Mouse (Mus musculus) intestine, embryonic 15.5 days (tissue): ENCODE data around the gene Hoxc5. TPM values are rescaled to one million over a fixed set of nuclear protein-coding genes. Genes with fewer than 3 reads are reported as not detected.

ENCODE experiments used
- ATAC-seq: fragments of 200-750 bp; cut with Nextera tagmentation; 2 replicates; pipeline ENCODE4 v1.8.0; 2017; ENCODE audit warnings: moderate TSS enrichment, moderate library complexity
- H3K27ac ChIP-seq: fragments of 300-500 bp; sonication (generic); 2 replicates; pipeline ENCODE4 v1.5.1; 2015; ENCODE audit warnings: mild to moderate bottlenecking, inconsistent platforms
- H3K27me3 ChIP-seq: fragments of 300-500 bp; sonication (generic); replicated peaks from 2 replicates; pipeline ENCODE4 v1.6.1; 2015; ENCODE audit warnings: inconsistent platforms
- H3K36me3 ChIP-seq: fragments of 300-500 bp; sonication (generic); 2 replicates; pipeline ENCODE4 v1.6.1; 2015; ENCODE audit warnings: inconsistent platforms
- H3K4me1 ChIP-seq: fragments of 300-500 bp; sonication (generic); replicated peaks from 2 replicates; pipeline ENCODE4 v1.6.1; 2015; ENCODE audit warnings: inconsistent platforms
- H3K4me2 ChIP-seq: fragments of 300-500 bp; sonication (generic); replicated peaks from 2 replicates; pipeline ENCODE4 v1.6.1; 2015; ENCODE audit warnings: mild to moderate bottlenecking, inconsistent platforms
- H3K4me3 ChIP-seq: fragments of 300-500 bp; sonication (generic); replicated peaks from 2 replicates; pipeline ENCODE4 v1.5.1; 2015; ENCODE audit warnings: inconsistent platforms
- H3K9ac ChIP-seq: fragments of 300-500 bp; sonication (generic); 2 replicates; pipeline ENCODE4 v1.6.1; 2015; ENCODE audit warnings: inconsistent platforms
- H3K9me3 ChIP-seq: fragments of 300-500 bp; sonication (generic); 2 replicates; pipeline ENCODE4 v1.6.1; 2016; ENCODE audit warnings: inconsistent platforms
- WGBS: fragments of 180-500 bp; shearing (Covaris S2); methylation state at CpG from one replicate; pipeline ENCODE4 v1.1.7; 2015; 5-methylcytosine and 5-hydroxymethylcytosine counted together
- polyA plus RNA-seq: library from polyadenylated mRNA; unstranded; fragments of >200 nt; fragmentation: Nextera tagmentation; extraction: Ambion mirVana; gene quantifications from 2 replicates; pipeline ENCODE4 v1.2.1, GENCODE M21; 2015

Gene Hoxc5
- polyA plus RNA-seq, 1 experiment from 2014 or later: 10.1 TPM

GRCm38 (mm10) chr15:102975688-102976111, 8.5 kb downstream of the Hoxc5 start:
- Histone ChIP-seq H3K27me3 (peaks cover 95% of the 10 kb centered on the region), H3K9ac (no peak overlapping the region), H3K4me1 (no peaks in the 10 kb centered on the region), H3K4me2 (peak overlapping the region; percentile 3), H3K27ac (no peak overlapping the region), H3K9me3 (no peaks in the 10 kb centered on the region), H3K36me3 (no peaks in the 10 kb centered on the region), H3K4me3 (no peak overlapping the region)
- no peak for ATAC-seq
- WGBS: 3% methylated on average over 21 of the region's 21 CpGs

GRCm38 (mm10) chr15:102976171-102976570, 8.9 kb downstream of the Hoxc5 start, which contains the start of gene Hoxc9:
Gene Hoxc9 (plus strand): TSS chr15:102976439.
- H3K4me3 ChIP-seq: peak within 1 kb of the TSS; percentile 24
- H3K9ac ChIP-seq: 0 out of 2 replicates have a peak within 1 kb of the TSS, but pooled peaks have one; percentile 8
- H3K4me1 ChIP-seq: no peaks in the 10 kb centered on the region
- H3K27ac ChIP-seq: no peak within 1 kb of the TSS
- no peaks in the 10 kb centered on the region for H3K9me3 ChIP-seq
- WGBS: under 1% methylated on average over 19 of the region's 20 CpGs
- no peak for ATAC-seq
- H3K36me3 ChIP-seq: no peaks in the 10 kb centered on the region
- H3K27me3 ChIP-seq: peaks cover 94% of the 10 kb centered on the region
- H3K4me2 ChIP-seq: peak within 1 kb of the TSS; percentile 49

GRCm38 (mm10) chr15:102976631-102977422, 9.6 kb downstream of the Hoxc5 start:
- H3K9ac ChIP-seq: 0 out of 2 replicates have a peak overlapping the region, but pooled peaks have one; percentile 8
- ATAC-seq: no peak
- no peaks in the 10 kb centered on the region for H3K9me3 ChIP-seq
- WGBS: 4% methylated on average over 37 of the region's 37 CpGs
- H3K4me3 ChIP-seq: peak overlapping the region; percentile 24
- H3K27me3 ChIP-seq: peaks cover 93% of the 10 kb centered on the region
- H3K4me1 ChIP-seq: peaks cover 3% of the 10 kb centered on the region
- H3K27ac ChIP-seq: no peak overlapping the region
- no peaks in the 10 kb centered on the region for H3K36me3 ChIP-seq
- peak overlapping the region; percentile 49 for H3K4me2 ChIP-seq

- Histone ChIP-seq H3K4me2 (peak overlapping the region; percentile 49), H3K27ac (no peak overlapping the region), H3K4me1 (peaks cover 7% of the 10 kb centered on the region), H3K9ac (0 out of 2 replicates have a peak overlapping the region, but pooled peaks have one; percentile 8), H3K9me3 (no peaks in the 10 kb centered on the region), H3K4me3 (peak overlapping the region; percentile 24), H3K36me3 (no peaks in the 10 kb centered on the region), H3K27me3 (peaks cover 93% of the 10 kb centered on the region)
- no peak for ATAC-seq
- 7% methylated on average over 16 of the region's 16 CpGs for WGBS
Measured at GRCm38 (mm10) chr15:102977423-102977974, 10.3 kb downstream of the Hoxc5 start.

- no peak overlapping the region for H3K4me2 ChIP-seq
- no peaks in the 10 kb centered on the region for H3K9me3 ChIP-seq
- no peaks in the 10 kb centered on the region for H3K36me3 ChIP-seq
- no peak for ATAC-seq
- no peak overlapping the region for H3K27ac ChIP-seq
- 11% methylated on average over 13 of the region's 13 CpGs for WGBS
- H3K4me3 ChIP-seq: no peak overlapping the region
- no peak overlapping the region for H3K9ac ChIP-seq
- peaks cover 7% of the 10 kb centered on the region for H3K4me1 ChIP-seq
- H3K27me3 ChIP-seq: peaks cover 89% of the 10 kb centered on the region
Measured at GRCm38 (mm10) chr15:102978615-102979515, 11.6 kb downstream of the Hoxc5 start.

- Histone ChIP-seq H3K4me3 (no peak overlapping the region), H3K36me3 (no peaks in the 10 kb centered on the region), H3K4me2 (no peak overlapping the region), H3K9me3 (no peaks in the 10 kb centered on the region), H3K27ac (no peak overlapping the region), H3K27me3 (peaks cover 88% of the 10 kb centered on the region), H3K9ac (no peak overlapping the region), H3K4me1 (peaks cover 7% of the 10 kb centered on the region)
- no peak for ATAC-seq
- WGBS: 5% methylated on average over 1 of the region's 1 CpGs
Measured at GRCm38 (mm10) chr15:102979936-102980335, 12.7 kb downstream of the Hoxc5 start.

GRCm38 (mm10) chr15:102980352-102980751, 13.1 kb downstream of the Hoxc5 start:
- no peaks in the 10 kb centered on the region for H3K36me3 ChIP-seq
- no peak for ATAC-seq
- H3K9ac ChIP-seq: no peak overlapping the region
- no peaks in the 10 kb centered on the region for H3K9me3 ChIP-seq
- peak overlapping the region; percentile 59; the same call in 1 of the 2 replicates for H3K4me2 ChIP-seq
- no peak overlapping the region for H3K4me3 ChIP-seq
- H3K27me3 ChIP-seq: peaks cover 88% of the 10 kb centered on the region
- 8% methylated on average over 11 of the region's 11 CpGs for whole genome bisulfite sequencing
- H3K27ac ChIP-seq: no peak overlapping the region
- H3K4me1 ChIP-seq: peaks cover 7% of the 10 kb centered on the region

GRCm38 (mm10) chr15:102980912-102981311, 13.7 kb downstream of the Hoxc5 start:
- WGBS: under 1% methylated on average over 14 of the region's 14 CpGs
- no peak for ATAC-seq

GRCm38 (mm10) chr15:102981379-102982288, 14.4 kb downstream of the Hoxc5 start:
- H3K36me3 ChIP-seq: no peaks in the 10 kb centered on the region
- peak overlapping the region; percentile 58; the same call in 1 of the 2 replicates for H3K27ac ChIP-seq
- no peaks in the 10 kb centered on the region for H3K9me3 ChIP-seq
- ATAC-seq: 0 out of 2 replicates have a peak, but pooled peaks have one; percentile 44
- H3K4me1 ChIP-seq: peaks cover 7% of the 10 kb centered on the region
- peaks cover 89% of the 10 kb centered on the region for H3K27me3 ChIP-seq
- H3K9ac ChIP-seq: peak overlapping the region; percentile 38
- H3K4me2 ChIP-seq: peak overlapping the region; percentile 59
- H3K4me3 ChIP-seq: peak overlapping the region; percentile 41
- under 1% methylated on average over 88 of the region's 88 CpGs for WGBS

More at GRCm38 (mm10) chr15:102980912-102981311, 13.7 kb downstream of the Hoxc5 start:
- Histone ChIP-seq H3K36me3 (no peaks in the 10 kb centered on the region), H3K4me2 (peak overlapping the region; percentile 59), H3K9ac (no peak overlapping the region; the same call in 1 of the 2 replicates), H3K4me1 (peaks cover 7% of the 10 kb centered on the region), H3K27ac (no peak overlapping the region), H3K4me3 (peak overlapping the region; percentile 41), H3K27me3 (peaks cover 88% of the 10 kb centered on the region), H3K9me3 (no peaks in the 10 kb centered on the region)

GRCm38 (mm10) chr15:102983716-102984115, 16.5 kb downstream of the Hoxc5 start:
- Histone ChIP-seq H3K9me3 (no peaks in the 10 kb centered on the region), H3K9ac (no peak overlapping the region), H3K36me3 (no peaks in the 10 kb centered on the region), H3K4me2 (no peak overlapping the region), H3K27ac (no peak overlapping the region), H3K27me3 (peaks cover 88% of the 10 kb centered on the region), H3K4me1 (peaks cover 7% of the 10 kb centered on the region), H3K4me3 (no peak overlapping the region)
- WGBS: 13% methylated on average over 12 of the region's 12 CpGs
- ATAC-seq: no peak

- H3K4me1 ChIP-seq: peaks cover 7% of the 10 kb centered on the region
- H3K36me3 ChIP-seq: no peaks in the 10 kb centered on the region
- H3K4me2 ChIP-seq: no peak overlapping the region
- H3K9me3 ChIP-seq: no peaks in the 10 kb centered on the region
- no peak for ATAC-seq
- H3K4me3 ChIP-seq: no peak overlapping the region
- peaks cover 89% of the 10 kb centered on the region for H3K27me3 ChIP-seq
- no peak overlapping the region for H3K9ac ChIP-seq
- 13% methylated on average over 10 of the region's 10 CpGs for WGBS
- no peak overlapping the region for H3K27ac ChIP-seq
Measured at GRCm38 (mm10) chr15:102984521-102984920, 17.3 kb downstream of the Hoxc5 start.
